Mouse (Mus musculus): ENCODE data around the gene 1700029F12Rik.

Gene 1700029F12Rik

GRCm38 (mm10) chr13:97021906-97022305 is 12.3 kb downstream of the 1700029F12Rik start:
- DNase-seq (ENCODE audit: low spot score in 2 of 2) = no peak

GRCm38 (mm10) chr13:97020122-97020521 is 14.0 kb downstream of the 1700029F12Rik start:
- no peak for DNase-seq (ENCODE audit: low spot score in 2 of 2)

- DNase-seq (ENCODE audit: low spot score in 2 of 2) = no peak
Observed at GRCm38 (mm10) chr13:97017711-97018110, 16.5 kb downstream of the 1700029F12Rik start.

GRCm38 (mm10) chr13:97014366-97014765 is 19.8 kb downstream of the 1700029F12Rik start:
- DNase-seq (ENCODE audit: low spot score in 2 of 2) = no peak

- peak; percentile 53 to 59 for DNase-seq (ENCODE audit: low spot score in 2 of 2)
Observed at GRCm38 (mm10) chr13:97008266-97009153, 25.7 kb downstream of the 1700029F12Rik start.

- peak; percentile 15 to 37 for DNase-seq (ENCODE audit: low spot score in 2 of 2)
Observed at GRCm38 (mm10) chr13:97007501-97008265, 26.5 kb downstream of the 1700029F12Rik start.

GRCm38 (mm10) chr13:97006784-97007183 is 27.4 kb downstream of the 1700029F12Rik start:
- no peak for DNase-seq (ENCODE audit: low spot score in 2 of 2)

GRCm38 (mm10) chr13:96997080-96997479 is 37.1 kb downstream of the 1700029F12Rik start:
- no peak for DNase-seq (ENCODE audit: low spot score in 2 of 2)

GRCm38 (mm10) chr13:96995243-96995642 is 38.9 kb downstream of the 1700029F12Rik start:
- DNase-seq (ENCODE audit: low spot score in 2 of 2) = no peak

- no peak for DNase-seq (ENCODE audit: low spot score in 2 of 2)
Observed at GRCm38 (mm10) chr13:96993291-96993989, 40.7 kb downstream of the 1700029F12Rik start.

GRCm38 (mm10) chr13:96990561-96991265 is 43.4 kb downstream of the 1700029F12Rik start:
- DNase-seq (ENCODE audit: low spot score in 2 of 2) = no peak

- DNase-seq (ENCODE audit: low spot score in 2 of 2) = no peak
Observed at GRCm38 (mm10) chr13:96990045-96990444, 44.1 kb downstream of the 1700029F12Rik start.

GRCm38 (mm10) chr13:96989129-96989528 is 45.0 kb downstream of the 1700029F12Rik start:
- DNase-seq (ENCODE audit: low spot score in 2 of 2) = no peak

GRCm38 (mm10) chr13:96985599-96986275 is 48.4 kb downstream of the 1700029F12Rik start:
- no peak for DNase-seq (ENCODE audit: low spot score in 2 of 2)

GRCm38 (mm10) chr13:96984688-96985087 is 49.5 kb downstream of the 1700029F12Rik start:
- DNase-seq (ENCODE audit: low spot score in 2 of 2) = no peak

GRCm38 (mm10) chr13:96983251-96984126 is 50.7 kb downstream of the 1700029F12Rik start:
- DNase-seq (ENCODE audit: low spot score in 2 of 2) = no peak

- no peak for DNase-seq (ENCODE audit: low spot score in 2 of 2)
Observed at GRCm38 (mm10) chr13:96980561-96980960, 53.6 kb downstream of the 1700029F12Rik start.

- DNase-seq (ENCODE audit: low spot score in 2 of 2) = peak in 1 of 2 experiments; percentile 18
Observed at GRCm38 (mm10) chr13:96976986-96977595, 57.1 kb downstream of the 1700029F12Rik start.

GRCm38 (mm10) chr13:96973318-96973717 is 60.8 kb downstream of the 1700029F12Rik start:
- DNase-seq (ENCODE audit: low spot score in 2 of 2) = no peak

All from frontal cortex, postnatal 36 days (tissue).